Mouse (Mus musculus) lung, postnatal 25 days (tissue): ENCODE data around the gene Dock3.
A peak's percentile ranks its signal among the peaks of the same experiment; 100 is the strongest.

Experiments
- DNase-seq: peaks from one replicate; pipeline ENCODE4 v3.0.0; 2022; ENCODE audit warnings: low spot score

Gene Dock3

DNA sequence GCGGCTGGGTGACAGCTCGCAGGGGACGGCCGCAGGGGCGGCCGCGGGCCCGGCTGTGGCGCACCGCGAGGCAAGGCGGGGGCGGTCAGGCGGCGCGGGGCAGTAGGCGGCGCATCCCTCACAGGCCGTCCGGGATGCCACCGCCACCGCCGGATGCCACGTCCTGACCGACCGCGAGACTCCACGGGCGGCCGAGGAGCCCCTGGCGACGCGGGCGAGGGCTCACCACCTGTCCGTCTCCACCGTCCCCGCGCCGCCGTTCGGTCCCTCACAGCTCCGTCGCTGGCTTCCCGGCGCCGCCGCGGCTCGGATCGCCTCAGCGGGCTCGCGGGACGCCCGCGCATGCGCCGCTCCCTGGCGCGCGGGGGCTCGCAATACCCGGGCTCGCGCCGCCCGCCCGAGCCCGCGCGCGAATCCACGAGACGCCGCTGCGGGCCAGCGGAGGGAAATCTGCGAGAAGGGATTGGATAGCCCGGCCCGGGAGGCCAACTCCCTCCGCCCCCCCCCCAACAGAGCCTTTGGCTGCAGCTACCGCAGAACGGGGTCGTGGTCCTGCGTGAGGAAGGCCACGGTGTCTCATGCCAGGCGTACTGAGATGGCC lies at the start of gene Dock3:
Dock3 (minus strand) TSS at position 371 of the 601 bp plus-strand sequence.
- no peak for DNase-seq

DNA sequence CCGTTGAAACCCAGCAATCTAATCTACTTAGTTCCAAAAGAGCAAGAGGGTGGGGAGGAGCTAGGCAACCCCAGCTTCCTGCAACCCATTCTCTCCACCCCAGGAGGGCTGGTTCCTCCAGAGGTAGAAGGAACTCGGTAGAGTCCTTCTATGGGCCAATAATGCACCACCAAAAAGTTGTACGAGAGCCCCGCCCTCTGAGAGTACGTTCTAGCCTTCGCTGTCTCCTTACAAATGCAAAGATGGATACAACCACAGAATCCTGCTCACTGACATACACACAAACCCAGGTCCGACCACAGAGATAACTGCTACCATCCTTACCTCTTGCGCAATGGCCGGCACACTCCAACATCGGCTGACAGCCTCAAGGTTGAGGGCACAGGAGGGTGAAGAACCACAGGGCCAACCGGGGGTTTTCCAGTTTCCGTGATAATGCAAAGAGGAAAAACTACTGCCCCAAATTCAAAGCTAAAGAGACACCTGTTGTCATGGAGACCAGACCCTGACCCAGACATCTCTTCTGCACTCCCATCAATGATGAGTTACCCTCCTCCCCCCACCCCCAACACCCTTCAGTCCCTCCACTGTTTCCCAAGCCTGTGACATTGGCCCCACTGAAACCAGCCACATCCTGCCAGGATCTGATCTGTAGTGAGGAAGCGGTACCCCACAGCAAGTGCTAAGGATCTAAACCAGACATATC lies 48.8 kb upstream of the Dock3 start:
- peak; percentile 38 for DNase-seq

DNA sequence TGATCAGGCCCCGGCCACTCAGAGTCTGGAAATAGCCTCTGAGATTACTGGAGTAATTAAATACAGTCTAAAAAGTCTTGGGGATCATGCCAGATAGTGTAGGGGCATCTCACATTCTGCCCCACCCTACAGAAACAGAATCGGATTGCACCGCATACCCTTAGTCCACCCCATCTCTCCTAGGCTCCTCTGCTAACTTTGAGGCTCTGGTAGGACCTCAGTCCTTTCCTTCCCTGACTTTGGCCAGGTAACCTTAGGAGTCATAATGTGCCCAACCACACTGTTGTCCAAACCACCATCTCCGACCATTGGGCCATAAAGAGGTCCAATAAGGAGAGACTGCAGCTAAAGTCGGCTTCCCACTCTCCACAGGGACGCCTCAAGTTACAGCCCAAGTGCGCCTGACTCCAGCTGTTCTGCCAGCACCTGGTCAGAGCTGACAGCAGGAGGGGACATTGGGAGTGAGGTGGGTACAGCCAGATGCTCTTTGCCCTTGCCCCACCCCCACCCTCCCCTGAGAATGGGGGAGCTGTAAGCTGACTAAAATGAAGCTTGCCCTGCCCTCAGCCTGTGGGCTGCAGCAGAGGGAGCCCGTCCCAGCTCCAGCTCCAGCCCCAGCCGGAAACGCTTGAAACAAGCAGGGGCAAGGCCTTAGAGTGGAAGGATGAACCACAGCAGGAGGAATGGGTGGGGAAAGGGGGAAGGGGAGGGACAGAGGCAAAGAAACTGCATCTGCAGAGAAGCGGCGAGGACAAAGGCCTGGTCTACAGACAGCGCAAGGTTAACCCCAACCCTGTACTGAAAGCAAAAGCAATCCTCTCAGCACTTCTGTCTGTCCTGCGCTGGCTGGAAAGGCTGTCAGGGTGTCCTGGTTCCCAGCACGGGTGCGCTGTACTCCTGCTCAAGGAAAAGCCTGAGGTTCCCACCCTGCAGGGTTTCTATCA lies 47.9 kb upstream of the Dock3 start:
- no peak for DNase-seq

DNA sequence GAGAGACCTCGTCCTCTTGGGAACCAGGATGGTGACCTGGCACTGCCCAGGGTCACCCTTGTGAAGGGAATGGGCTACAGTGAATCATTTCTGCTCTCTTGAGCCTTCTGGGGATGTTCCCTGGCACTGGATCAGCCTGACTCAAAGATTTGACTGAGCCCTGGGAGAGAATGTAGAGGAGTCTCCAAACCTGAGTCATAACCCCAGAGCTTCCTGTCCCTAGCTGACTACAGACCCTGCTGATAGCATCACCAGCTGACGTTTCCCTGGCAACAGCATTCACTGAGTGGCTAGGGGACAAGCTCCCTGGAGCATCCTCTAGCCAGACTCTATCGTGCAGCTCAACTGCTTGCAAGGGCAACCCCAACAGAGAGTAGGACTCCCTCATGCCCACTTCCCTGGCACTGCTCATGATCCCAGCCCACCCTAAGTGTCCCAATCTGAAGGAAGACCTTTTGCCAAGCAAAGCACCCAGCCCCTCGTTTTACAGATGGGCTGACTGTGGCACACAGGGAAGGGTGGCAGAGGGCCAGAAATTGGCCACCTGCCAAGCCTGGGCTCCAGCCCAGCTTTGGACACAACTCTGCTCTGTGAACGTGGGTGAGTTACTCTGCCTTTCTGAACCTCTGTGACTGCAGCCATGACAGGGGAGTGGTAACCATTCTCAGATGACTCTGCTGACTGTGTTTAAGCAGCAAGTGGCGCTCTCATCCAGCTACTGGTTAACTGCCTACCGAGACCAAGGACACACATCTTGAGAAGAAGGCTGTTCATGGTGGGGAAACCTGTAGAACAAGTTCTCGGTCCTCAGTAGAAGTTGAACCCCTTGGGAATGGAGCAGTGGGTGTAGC lies 47.0 kb upstream of the Dock3 start:
- DNase-seq = peak; percentile 77

DNA sequence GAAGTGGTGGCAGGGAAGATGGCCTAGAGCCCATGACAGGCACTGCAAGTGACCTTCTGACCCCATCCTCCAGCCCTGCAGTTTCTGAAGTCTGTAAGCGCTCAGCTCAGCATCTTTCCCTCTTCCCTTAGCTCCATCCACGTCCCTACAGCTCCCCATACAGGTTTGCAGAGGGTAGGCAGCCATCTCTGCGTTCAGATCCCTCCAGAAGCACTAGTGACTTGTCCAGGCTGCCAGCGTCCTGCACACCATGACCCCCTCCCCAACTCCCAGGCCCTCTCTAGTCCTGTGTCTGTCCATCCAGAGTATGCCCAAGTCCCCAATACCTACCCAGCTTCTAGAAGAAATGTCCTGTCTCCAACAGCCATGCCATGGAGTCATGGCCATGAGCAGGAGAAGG lies 46.4 kb upstream of the Dock3 start:
- DNase-seq = no peak

DNA sequence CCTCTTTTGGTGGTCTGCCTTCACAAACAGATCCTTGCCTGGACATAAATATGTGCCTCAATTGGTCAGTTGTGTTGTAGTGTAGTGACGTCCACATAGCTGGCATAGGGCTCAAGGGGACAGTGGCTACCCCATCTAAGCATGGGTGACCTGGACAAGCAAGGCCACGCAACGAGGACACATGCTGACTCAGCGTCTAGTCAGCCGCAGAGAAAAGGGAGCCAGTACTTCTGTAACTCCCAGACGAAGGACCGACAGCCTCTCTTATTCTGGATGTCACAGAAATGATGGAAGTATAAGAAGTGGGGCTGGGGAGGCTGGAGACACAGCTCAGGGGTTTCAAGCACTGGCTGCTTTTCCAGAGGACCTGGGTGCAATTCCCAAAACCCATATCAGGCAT lies 45.9 kb upstream of the Dock3 start:
- DNase-seq = no peak

DNA sequence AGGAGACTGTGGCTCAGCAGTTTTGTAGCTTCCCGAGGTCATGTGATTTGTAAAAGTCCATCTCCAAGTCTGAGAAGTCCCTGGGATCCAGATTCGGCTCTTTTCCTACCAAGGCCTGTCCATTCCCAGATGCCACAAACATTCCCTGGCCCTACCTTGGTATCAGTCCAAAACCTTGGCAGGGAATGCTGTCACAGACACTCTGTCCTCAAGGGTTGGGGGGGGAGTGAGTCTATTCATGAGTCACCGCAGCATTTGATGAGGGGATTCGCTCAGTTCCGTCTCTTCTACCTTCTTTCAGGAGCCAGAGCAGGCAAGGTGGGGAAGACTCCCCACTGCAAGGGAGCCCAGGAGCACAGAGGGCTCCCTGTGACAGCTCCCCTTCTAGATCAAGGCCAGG lies 44.0 kb upstream of the Dock3 start:
- DNase-seq = no peak

DNA sequence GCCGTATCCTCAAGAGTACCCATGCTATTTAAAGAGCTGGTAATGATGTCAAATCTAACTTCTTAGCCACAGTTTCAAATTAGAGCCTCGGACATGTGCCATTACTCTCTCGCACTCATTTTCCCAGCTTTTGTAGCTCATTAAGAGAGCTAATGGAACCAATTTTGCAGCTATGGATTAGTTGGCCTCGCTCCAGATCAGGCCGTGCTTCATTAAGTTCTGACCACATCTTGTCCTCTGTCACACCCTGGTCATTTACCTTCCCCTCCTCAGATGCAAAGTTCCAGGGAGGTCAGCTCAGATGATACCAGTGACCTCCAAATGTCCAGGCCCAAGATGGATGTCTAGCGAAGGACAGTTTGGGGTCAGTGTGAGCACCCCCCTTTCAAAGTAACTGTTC lies 43.0 kb upstream of the Dock3 start:
- DNase-seq = no peak

DNA sequence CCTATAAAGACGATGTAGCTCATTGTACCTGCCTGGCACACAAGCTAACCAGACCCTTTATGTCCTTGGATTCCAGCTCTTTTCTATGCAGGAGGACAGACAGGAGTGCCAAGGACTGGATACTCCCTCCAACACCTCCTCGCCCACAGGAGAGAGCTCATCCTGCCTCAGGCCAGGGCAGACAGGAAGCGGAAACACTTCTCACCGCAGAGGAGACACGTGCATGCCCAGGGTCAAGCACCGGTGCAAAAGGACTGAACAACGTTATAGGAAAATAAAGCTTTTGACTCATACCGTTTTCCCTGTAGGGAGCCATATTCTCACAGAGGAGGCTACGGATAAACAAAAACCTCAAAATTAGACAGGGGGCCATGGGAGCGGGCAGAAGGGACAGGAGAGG lies 41.5 kb upstream of the Dock3 start:
- no peak for DNase-seq

DNA sequence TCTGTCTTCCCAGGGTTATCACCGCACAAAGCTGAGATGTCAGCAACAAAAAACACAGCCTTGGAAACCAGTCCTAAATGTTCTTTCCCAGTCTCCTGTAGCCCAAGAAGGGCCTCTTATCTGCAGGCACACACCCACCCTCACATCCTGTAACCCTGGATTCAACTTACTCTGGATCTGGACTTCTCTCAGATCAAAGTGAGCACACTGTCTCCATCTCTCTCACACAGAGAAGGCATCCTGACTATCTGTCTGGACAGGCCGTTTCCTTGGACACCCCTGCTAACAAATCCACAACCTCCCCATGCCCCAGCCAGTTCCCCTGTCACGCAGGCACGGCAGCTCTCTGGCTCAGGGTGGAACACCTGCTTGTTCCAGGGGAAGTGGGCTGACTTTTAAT lies 40.6 kb upstream of the Dock3 start:
- DNase-seq = no peak

DNA sequence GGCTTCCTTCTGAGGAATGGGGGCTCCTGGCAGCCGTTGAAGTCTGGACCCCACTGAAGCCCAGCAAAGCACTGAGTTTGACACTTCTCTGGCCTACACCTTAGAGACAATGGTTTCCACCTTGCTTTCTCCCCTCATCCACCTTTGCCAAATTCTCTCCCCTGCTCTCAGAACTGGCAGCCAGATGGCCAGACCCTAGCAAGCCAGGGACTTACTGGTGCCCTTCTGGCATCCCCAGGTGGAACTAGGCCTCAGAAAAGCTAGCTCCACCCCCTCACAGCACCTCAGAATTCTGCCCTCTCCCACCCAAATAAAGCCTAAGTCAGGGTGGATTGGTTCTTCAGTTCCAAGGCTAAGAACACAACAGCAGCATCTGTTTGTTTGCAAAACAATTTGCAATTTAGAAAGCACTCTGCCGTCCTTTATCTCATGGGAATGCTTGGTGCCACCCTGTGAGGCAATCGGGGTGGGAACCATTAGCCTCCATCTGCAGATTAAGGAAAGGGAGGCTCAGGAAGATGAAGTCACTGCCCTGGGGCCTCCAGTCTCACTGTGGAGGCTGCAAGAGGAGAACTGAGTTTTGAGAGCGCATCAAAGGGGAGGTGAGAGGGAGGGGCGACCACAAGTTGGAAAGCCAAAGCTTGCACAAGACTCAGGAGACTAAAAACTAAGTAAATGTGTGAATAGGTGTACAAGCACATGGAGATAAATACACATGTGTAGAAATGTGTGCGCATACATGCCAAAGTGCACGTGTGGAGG lies 39.6 kb upstream of the Dock3 start:
- DNase-seq = no peak

DNA sequence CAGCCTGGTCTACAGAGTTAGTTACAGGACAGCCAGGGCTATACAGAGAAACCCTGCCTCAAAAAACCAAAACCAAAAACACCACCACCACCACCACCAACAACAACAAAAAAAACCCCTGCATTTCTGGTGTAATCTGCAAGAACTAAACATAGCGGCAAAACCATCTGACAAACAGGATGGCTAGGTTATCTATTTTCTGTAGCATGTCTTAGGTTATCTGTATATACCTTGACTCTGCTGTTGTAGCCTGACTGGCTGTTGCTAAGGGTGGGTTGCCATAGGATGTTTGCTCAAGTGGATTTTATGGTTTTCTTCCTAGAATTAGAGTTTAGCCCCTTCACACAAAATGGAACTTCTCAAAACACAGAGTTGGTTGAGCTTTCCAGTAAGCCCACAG lies 38.1 kb upstream of the Dock3 start:
- no peak for DNase-seq

DNA sequence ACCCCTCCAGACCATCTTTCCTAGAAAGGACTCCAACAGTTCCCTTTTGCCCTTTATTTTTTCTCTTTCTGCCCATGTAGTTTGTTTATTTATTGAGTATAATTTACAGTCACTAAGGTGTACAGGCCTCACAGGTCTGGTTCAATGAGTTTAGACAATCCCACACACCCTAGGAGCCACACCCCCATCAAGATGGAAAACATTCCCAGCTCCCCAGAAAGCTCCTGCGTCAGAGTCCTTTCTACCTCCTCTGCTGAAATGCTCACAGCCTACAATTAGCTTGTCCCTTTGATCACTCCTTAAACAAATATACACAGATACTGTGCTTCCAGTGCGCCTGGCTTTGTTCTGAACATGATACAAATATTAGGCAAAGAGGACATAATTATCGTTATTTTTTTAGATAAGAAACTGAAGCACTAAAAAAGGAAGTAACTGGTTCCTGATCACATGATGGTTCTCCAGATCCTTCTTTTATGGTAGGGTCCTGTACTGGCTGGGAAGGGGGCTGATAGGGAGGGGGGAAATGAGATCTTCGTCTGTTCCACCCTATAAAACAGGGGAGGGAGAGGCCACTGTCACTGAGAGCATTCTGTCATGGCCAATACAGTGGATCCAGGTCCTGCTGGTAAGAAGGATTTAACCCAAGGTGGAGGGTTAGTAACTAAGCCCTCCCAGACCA lies 36.2 kb upstream of the Dock3 start:
- no peak for DNase-seq

DNA sequence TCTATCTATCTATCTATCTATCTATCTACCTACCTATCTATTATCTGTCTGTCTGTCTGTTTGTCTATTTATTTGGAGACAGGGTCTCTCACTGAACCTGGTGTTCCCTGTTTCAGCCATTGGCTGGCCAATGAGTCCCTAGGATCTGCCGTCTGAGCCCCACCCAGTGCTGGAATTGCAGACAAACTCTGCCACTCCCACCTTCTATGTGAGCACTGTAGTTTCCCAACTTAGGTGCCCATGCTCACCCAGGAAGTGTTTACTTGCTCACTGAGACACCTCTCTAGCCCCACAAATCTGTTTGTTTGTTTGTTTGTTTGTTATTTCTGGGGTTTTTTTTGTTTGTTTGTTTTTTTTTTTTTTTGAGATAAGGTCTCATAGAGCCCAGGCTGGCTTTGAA lies 35.3 kb upstream of the Dock3 start:
- no peak for DNase-seq

DNA sequence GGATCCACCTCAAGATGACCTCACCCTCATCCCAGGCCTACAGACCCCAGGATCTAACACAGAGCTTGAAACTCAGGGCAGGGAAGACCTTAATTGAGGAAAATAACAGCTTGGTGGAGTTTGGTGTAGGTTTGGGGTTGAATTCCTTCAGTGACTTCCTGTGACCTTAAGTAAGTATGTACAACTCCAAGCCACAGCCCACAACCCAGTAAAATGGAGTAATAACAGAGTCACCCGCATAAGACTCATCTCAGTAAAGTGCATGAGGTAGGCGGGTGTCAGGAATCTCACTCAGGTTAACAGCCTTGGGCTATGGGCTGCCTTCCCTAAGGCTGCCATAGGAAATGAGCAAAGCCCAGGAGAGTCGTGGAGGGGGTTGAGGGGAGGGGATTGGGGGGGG lies 33.0 kb upstream of the Dock3 start:
- DNase-seq = no peak

DNA sequence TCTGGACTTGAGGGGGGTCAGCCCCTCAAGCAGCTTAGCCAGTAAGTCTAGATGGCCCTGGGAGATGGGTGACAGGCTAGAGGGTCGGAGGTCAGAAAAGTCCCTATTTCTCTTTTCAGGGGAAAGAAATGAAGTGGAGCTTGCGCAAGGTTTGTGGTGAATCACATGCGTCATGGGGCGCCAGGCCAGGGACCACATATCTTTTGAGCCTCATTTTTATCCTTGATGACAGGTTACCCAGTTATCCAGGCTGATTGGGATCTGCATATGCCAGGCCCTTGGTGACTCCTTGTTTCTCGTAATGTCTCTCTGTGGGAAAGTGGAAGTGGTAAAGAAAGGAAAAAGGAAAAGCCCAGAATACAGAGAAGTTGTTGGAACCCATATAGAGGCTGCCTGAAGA lies 32.2 kb upstream of the Dock3 start:
- DNase-seq = no peak

DNA sequence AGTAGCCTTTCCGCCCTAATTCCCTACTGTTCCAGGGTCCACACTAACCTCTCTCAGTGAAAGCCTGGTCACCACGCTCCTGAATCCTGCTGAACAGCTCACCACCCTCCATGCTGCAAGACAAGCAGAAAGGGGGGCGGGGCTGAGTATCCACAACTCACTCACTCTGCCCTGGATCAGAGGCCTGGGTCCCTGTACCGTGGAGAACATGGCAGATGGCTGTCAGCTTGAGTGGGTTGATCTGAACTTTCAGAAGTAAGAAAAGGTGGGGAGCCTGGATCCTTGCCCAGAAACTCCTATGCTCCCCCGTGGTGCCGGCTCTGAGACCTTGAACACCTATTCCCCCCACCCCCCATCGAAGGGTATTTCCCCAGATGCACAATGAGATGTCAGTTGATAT lies 30.7 kb upstream of the Dock3 start:
- no peak for DNase-seq

DNA sequence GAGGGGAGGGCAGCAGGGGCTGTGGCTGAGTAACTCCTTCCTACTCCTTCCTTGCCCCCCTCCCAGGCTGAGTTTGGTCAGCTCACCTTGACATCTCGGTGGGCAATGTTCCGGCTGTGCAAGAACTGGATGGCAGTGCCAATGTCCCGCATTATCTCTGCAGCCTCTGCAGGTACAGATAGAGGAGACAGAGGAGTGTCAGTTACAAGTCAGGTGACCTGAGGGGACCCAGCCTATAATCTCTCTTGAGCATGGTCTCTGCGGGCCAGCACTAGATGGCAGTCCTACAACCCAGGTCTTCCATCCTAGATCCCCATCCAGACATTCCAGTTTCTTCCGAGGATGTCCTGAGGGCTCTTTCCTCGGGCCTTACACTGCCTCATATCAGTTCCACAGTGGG lies 30.1 kb upstream of the Dock3 start:
- no peak for DNase-seq

DNA sequence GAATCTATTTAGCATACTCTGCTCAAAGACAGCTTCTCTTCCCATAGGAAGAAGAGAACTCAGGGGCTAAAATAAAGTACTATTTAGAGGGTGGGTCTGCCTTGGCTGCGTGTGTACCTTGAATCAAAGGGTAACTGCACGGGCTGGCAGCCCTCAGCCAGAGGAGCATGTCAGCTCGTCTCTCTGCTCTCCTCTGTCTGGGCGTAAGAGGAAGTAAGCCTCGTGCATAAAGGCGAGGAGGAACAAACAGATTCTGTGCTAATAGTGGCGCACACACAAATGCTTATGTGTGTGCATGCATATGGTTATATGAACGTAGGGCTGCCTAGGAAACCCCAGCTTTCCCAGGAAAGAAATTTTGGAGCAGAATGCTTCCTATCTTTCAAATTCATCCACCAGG lies 29.1 kb upstream of the Dock3 start:
- DNase-seq = no peak

DNA sequence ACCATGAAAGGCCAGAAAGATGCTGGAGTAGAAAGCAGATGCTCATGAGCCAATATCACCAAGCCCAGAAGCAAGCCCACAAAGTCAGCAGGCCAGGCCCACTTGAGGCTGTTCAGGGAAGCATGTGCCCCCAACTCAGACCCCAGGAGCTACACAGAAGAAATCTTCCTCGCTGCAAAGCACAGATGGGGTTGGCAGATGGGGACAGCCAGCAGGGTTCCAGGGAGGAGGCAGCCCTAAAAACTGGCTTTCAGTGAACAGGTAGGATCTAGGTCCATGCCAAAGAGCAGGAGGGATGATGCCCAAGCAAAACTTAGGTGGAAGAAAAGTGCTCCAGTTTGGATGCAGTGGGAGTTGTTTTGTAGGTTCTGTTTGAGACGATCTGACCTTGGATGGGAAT lies 28.7 kb upstream of the Dock3 start:
- no peak for DNase-seq

DNA sequence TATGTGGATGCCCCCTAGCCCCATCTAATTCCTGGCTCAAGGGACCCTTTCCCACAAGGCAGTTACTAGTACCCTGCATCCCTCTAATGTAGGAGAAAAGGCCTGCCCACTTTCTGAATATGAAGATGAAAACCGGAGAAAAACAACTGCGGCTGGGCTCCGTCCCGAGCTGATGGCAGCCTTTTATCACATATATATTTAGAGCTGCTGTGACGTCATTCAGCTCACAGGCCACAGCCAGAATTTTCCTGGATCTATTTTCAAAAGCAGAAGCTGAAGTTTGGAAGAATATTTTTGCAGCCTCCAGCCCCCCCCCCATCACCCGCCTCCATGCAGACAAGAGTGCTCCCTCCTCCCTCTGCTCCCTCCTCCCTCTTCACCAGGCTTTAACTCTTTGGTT lies 27.9 kb upstream of the Dock3 start:
- no peak for DNase-seq
